Mouse (Mus musculus): ENCODE data around the gene Stx5a. TPM values are rescaled to one million over a fixed set of nuclear protein-coding genes. Genes with fewer than 3 reads are reported as not detected.

The Stx5a gene
- total RNA-seq (2021) = 10 to 100 TPM; 69.5 to 78.4 TPM
- long read RNA-seq, experiment 1, transcript Stx5a-213 (11 exons, 2,251 nt) = major isoform, 14 of 38 reads
- long read RNA-seq, experiment 1, transcript Stx5a-202 (10 exons, 2,112 nt) = minor isoform, 8 of 38 reads
- long read RNA-seq, experiment 1, partial matches to known transcripts = 2 of 38 reads
- long read RNA-seq, experiment 1, other reads (novel, unspliced or antisense) = 11 of 38 reads
- long read RNA-seq, experiment 2, transcript Stx5a-213 (11 exons, 2,251 nt) = major isoform, 31 of 66 reads
- long read RNA-seq, experiment 2, transcript Stx5a-202 (10 exons, 2,112 nt) = minor isoform, 10 of 66 reads
- long read RNA-seq, experiment 2, partial matches to known transcripts = 4 of 66 reads
- long read RNA-seq, experiment 2, other reads (novel, unspliced or antisense) = 17 of 66 reads

DNA sequence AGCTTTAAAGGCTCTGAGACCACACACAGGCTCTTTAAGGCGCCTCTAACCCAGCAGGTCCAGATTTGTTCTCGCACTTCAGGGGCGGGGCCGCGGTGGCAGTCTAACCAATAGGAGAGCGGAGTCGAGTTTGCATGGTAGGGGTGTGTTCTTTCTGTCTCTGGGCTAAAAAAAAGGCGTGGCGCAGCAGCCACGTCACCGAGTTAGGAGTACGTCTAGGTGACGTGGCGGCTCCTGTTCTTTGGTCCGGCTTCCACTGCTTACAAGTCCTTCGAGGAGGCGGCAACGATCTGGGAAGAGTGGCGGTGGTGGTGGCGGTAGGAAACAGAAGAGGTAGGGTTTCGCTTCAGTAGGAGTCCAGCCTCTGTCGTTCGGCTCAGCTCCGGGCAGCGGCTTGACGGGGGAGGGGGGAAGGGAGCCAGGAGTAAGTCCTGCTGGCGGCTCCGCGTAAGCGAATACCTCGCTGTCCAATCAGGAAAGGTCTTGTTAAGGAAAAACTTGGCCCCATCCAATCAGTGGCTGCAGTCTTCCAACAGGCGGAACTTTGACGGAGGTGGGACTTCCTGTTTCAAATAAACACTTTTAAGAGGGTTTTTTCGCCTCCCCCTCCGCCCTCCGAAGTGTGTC is at the start of gene Stx5a:
Gene Stx5a (plus strand): TSS at position 171 of the 627 bp plus-strand sequence.
- Histone ChIP-seq H3K27ac (peak within 1 kb of the TSS; percentile 96), H3K4me3 (peak within 1 kb of the TSS; percentile 97)
- peak; percentile 57 for TF ChIP-seq CTCF (conservative IDR thresholded peaks at IDR 0.05)
- peak; percentile 92 to 96 for DNase-seq (ENCODE audit: low spot score in 2 of 2)

DNA sequence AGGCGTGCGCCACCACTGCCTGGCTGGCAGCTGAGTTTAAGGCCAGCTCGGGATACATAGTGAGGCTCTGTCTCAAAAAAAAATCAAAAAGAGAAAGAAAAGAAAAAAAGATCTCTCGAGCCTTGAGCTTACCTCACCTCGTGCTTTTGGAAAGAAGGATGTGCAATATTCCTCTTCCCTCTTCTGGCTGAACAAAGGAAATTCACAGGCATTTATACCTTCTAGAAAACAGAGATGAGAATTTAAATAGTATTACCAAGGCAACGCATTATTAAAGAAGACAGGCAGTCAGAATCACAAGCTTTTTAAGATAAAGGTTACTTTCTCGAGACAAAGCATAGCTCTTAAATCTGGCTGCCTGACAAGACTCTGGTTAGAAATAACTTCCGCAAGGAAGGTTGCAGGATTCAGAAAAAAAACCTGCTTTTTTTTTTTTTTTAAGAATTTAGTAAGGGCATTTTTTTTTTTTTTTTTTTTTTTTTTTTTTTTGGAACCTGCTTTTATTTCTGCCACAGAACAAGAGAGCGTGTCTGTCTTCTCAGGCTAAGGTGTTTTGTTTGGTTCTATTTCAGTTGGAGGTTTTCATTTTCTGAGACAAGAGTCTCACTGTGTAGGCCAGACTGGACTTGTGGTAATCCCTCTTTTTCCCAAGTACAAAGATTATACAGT is 49.2 kb upstream of the Stx5a start:
- peak; percentile 34; the same call in 1 of the 2 replicates for TF ChIP-seq CTCF (conservative IDR thresholded peaks at IDR 0.05)
- Histone ChIP-seq H3K27ac (peak overlapping the region; percentile 39; the same call in 1 of the 2 replicates), H3K4me3 (no peak overlapping the region)
- no peak for DNase-seq (ENCODE audit: low spot score in 2 of 2)

GRCm38 (mm10) chr19:8692740-8693139 is 48.5 kb upstream of the Stx5a start:
- Histone ChIP-seq H3K27ac (no peak overlapping the region), H3K4me3 (no peak overlapping the region)
- DNase-seq (ENCODE audit: low spot score in 2 of 2) = no peak
- TF ChIP-seq CTCF (conservative IDR thresholded peaks at IDR 0.05) = no peak

DNA sequence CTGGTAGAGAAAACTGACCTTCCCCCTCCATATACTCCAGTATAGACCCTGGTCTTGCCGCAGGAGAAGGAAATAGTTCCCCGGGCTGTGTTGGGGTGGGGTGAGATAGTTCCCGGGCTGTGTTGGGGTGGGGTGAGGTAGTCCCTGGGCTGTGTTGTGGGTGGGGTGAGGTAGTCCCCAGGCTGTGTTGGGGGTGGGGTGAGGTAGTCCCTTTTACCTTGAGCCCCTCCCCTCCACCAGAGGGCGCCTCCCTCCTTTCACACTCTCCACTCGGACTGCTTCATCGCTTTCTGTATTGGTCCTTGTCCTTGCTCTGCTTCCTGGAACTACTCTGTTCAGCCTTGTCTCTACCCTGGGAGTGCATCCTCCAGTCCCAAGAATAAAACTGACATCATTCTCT is 45.9 kb upstream of the Stx5a start:
- TF ChIP-seq CTCF (conservative IDR thresholded peaks at IDR 0.05) = peak; percentile 60
- H3K27ac ChIP-seq = no peak overlapping the region
- no peak for DNase-seq (ENCODE audit: low spot score in 2 of 2)
- H3K4me3 ChIP-seq = no peak overlapping the region

DNA sequence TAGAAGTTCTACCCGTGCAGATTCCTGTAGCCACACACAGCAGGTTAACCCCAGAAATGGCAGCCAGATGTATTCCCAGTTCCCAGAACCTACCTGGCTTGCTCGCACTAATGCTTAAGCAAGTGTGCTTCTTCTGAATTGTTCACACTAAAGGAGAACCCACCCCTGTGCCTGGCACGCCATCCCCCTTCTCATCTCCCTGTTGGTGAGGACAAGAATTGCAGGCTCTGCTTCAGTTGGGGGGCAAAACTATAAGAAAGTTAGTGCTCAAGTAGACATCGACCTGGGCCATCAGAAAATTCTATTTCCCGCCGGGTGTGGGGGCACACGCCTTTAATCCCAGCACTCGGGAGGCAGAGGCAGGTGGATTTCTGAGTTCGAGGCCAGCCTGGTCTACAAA is 41.6 kb upstream of the Stx5a start:
- peak; percentile 32 for TF ChIP-seq CTCF (conservative IDR thresholded peaks at IDR 0.05)

DNA sequence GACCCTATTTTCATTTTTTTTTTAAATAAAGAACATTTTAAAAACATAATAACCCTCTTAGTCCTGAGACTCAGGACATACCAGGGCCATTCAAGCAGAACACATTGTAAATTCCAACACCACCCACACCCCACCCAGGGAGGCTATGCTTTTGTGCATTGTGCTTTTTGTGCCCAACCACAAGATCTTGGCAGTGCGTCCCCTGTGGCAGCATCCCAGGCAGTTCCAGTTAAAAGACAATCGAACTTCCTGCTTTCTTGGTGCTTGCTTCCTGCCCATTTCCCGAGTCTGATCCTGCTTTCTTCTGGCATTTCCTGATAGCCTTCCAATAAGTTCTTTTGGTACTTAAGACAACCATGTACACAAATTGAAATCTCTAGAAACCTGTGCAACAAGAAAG is 38.8 kb upstream of the Stx5a start:
- no peak for DNase-seq (ENCODE audit: low spot score in 2 of 2)
- H3K4me3 ChIP-seq = no peak overlapping the region
- H3K27ac ChIP-seq = 0 out of 2 replicates have a peak overlapping the region, but pooled peaks have one; percentile 18
- peak; percentile 31 for TF ChIP-seq CTCF (conservative IDR thresholded peaks at IDR 0.05)

More for the DNA sequence above, 41.6 kb upstream of the Stx5a start:
- Histone ChIP-seq H3K4me3 (no peak overlapping the region), H3K27ac (no peak overlapping the region)
- no peak for DNase-seq (ENCODE audit: low spot score in 2 of 2)

- no peak overlapping the region for H3K4me3 ChIP-seq
- DNase-seq (ENCODE audit: low spot score in 2 of 2) = no peak
- no peak overlapping the region for H3K27ac ChIP-seq
- no peak for TF ChIP-seq CTCF (conservative IDR thresholded peaks at IDR 0.05)
Measured at GRCm38 (mm10) chr19:8703571-8703970, 37.6 kb upstream of the Stx5a start.

GRCm38 (mm10) chr19:8705026-8705708 is 36.0 kb upstream of the Stx5a start:
- Histone ChIP-seq H3K27ac (no peak overlapping the region), H3K4me3 (no peak overlapping the region)
- TF ChIP-seq CTCF (conservative IDR thresholded peaks at IDR 0.05) = no peak
- DNase-seq (ENCODE audit: low spot score in 2 of 2) = no peak

DNA sequence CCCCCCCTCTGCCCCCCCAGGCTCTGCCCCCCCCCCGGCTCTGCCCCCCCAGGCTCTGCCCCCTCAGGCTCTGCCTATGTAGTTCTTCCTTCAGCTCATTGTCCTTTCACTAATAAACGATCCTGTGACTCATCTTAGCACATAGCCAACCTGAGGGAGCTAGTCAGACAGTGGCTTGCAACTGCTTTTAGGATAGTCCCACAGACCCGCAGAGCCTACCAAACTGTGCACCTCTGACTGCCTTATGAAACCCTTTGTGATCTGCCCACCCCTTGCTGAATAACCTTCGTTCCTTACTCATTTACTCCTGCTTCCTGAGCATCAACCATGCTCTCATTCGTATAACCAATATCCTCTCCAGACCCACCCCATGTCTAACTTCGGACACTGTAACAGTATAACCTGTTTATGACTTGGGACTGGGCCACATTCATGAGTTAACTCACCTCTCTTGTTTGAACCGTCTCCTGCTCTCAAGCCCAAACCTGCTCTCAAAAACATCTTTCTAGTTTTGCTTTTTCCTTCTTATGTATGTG is 35.0 kb upstream of the Stx5a start:
- no peak for DNase-seq (ENCODE audit: low spot score in 2 of 2)
- no peak for TF ChIP-seq CTCF (conservative IDR thresholded peaks at IDR 0.05)
- H3K27ac ChIP-seq = no peak overlapping the region
- H3K4me3 ChIP-seq = no peak overlapping the region

- TF ChIP-seq CTCF (conservative IDR thresholded peaks at IDR 0.05) = no peak
- no peak for DNase-seq (ENCODE audit: low spot score in 2 of 2)
- Histone ChIP-seq H3K4me3 (no peak overlapping the region), H3K27ac (no peak overlapping the region)
Measured at GRCm38 (mm10) chr19:8706930-8707329, 34.3 kb upstream of the Stx5a start.

- no peak for TF ChIP-seq CTCF (conservative IDR thresholded peaks at IDR 0.05)
- no peak overlapping the region for H3K27ac ChIP-seq
- no peak overlapping the region for H3K4me3 ChIP-seq
- no peak for DNase-seq (ENCODE audit: low spot score in 2 of 2)
Measured at GRCm38 (mm10) chr19:8708954-8709353, 32.3 kb upstream of the Stx5a start.

DNA sequence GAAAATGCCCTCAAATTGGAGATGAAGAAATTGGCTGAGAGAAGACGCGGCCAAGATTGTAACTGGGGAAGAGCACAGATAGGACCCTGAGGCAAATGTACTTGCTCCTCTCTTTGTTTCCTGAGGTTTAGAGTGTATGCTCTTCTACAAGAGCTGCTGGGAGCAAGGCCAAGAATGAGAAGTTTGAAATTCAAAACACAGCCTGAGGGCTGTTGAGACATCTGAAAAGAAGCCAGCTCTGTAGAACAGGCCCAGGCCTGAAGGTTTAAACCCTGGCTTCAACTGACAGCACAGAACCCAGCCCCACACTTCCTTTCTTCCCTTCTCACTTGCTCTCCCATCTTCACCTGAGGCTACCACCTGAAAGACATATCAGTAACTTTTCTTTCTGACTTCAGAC is 31.2 kb upstream of the Stx5a start:
- no peak overlapping the region for H3K4me3 ChIP-seq
- TF ChIP-seq CTCF (conservative IDR thresholded peaks at IDR 0.05) = no peak
- peak overlapping the region; percentile 92; the same call in 1 of the 2 replicates for H3K27ac ChIP-seq
- peak in 1 of 2 experiments; percentile 21 for DNase-seq (ENCODE audit: low spot score in 2 of 2)
